Mouse (Mus musculus) limb, embryonic 10.5 days (tissue): ENCODE results near the gene Opa1. TPM values are rescaled to one million over a fixed set of nuclear protein-coding genes. Genes with fewer than 3 reads are reported as not detected.
A peak's percentile ranks its signal among the peaks of the same experiment; 100 is the strongest.

Experiments used
- DNase-seq: peaks from one replicate; pipeline ENCODE4 v3.0.0-alpha.2; 2017; ENCODE audit warnings: low spot score
- H3K27ac ChIP-seq: fragments of 300-500 bp; sonication (generic); 2 replicates; pipeline ENCODE4 v1.5.1; 2016; ENCODE audit warnings: mild to moderate bottlenecking
- H3K27me3 ChIP-seq: fragments of 300-500 bp; sonication (generic); 2 replicates; pipeline ENCODE4 v1.6.1; 2016; ENCODE audit warnings: low read depth, mild to moderate bottlenecking; ENCODE audit not compliant: poor library complexity, severe bottlenecking
- H3K36me3 ChIP-seq: fragments of 300-500 bp; sonication (generic); 2 replicates; pipeline ENCODE4 v1.6.1; 2016; ENCODE audit warnings: mild to moderate bottlenecking, moderate library complexity
- H3K4me1 ChIP-seq: fragments of 300-500 bp; sonication (generic); 2 replicates; pipeline ENCODE4 v1.6.1; 2016
- H3K4me3 ChIP-seq: fragments of 300-500 bp; sonication (generic); 2 replicates; pipeline ENCODE4 v1.5.1; 2016; ENCODE audit warnings: mild to moderate bottlenecking, moderate library complexity
- H3K9me3 ChIP-seq: fragments of 300-500 bp; sonication (generic); replicated peaks from 2 replicates; pipeline ENCODE4 v1.6.1; 2016; ENCODE audit warnings: mild to moderate bottlenecking
- WGBS: fragments of 180-500 bp; shearing (Covaris S2); methylation state at CpG from one replicate; pipeline ENCODE4 v1.1.7; 2016; 5-methylcytosine and 5-hydroxymethylcytosine counted together
- polyA plus RNA-seq: library from polyadenylated mRNA; unstranded; fragments of >200 nt; fragmentation: Nextera tagmentation; extraction: Ambion mirVana; gene quantifications from 2 replicates; pipeline ENCODE4 v1.2.1, GENCODE M21; 2016

The Opa1 gene
- 40.4 and 41.6 TPM in 2 replicates for polyA plus RNA-seq

DNA sequence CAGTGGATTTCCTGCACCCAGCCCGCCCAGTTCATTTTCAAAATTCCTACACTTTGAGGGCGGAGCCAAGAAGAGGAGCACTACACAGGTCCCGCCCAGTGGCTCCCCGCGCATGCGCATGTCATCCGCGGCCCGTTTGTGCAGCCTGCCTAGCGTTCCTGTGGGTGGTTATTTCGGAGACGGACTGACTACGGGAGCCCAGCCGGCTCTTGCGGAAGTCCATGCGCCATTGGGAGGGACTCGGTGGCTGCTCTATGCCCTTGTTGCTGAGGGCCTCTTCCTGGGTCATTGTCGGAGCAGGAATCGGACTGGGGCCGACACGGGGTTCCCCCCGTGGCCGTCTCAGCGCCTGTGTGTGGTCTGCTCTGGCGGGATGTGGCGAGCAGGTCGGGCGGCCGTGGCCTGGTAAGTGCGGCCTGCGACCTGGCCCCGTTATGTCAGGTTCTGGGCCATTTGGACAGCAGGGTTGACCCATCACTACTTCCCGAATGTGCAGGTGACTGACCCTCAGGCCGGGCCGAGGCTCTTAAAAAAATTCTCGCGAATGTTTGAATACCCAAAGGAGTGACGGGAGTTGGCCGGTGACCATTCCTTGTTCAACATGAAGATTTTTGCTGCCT is at the start of gene Opa1:
Gene Opa1, plus strand, starts transcription at position 168 of the 620 bp plus-strand sequence.
- peak; percentile 99 for DNase-seq
- H3K27ac ChIP-seq: peak within 1 kb of the TSS; percentile 89

DNA sequence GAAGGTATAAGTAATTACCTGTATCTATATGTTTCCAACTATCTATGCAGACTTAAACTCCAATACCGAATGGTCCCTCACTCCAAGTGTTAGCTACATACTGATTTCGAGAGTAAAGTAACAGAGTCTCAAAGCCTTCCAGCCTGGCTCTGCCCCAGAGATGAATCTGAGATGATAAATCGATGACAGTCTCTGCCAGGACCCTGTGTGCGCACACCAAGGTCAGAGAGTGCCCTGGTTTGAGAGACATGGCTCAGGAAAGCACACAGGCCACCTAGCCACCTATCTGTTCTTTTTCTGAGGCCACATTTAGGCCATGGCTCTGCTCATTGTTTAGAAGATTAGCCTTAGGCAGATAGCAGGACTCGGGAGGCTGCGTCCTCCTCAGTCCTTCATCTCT is 45.5 kb upstream of the Opa1 start:
- no peaks in the 10 kb centered on the region for H3K9me3 ChIP-seq
- 83% methylated on average over 6 of the region's 6 CpGs for WGBS
- no peaks in the 10 kb centered on the region for H3K36me3 ChIP-seq
- H3K4me1 ChIP-seq: no peaks in the 10 kb centered on the region
- no peak overlapping the region for H3K4me3 ChIP-seq
- DNase-seq: no peak
- no peaks in the 10 kb centered on the region for H3K27me3 ChIP-seq
- H3K27ac ChIP-seq: no peak overlapping the region

More for the DNA sequence above, at the start of gene Opa1:
- no peaks in the 10 kb centered on the region for H3K27me3 ChIP-seq
- H3K4me1 ChIP-seq: peaks cover 10% of the 10 kb centered on the region
- H3K9me3 ChIP-seq: no peaks in the 10 kb centered on the region
- no peaks in the 10 kb centered on the region for H3K36me3 ChIP-seq
- under 1% methylated on average over 39 of the region's 39 CpGs for WGBS
- H3K4me3 ChIP-seq: peak within 1 kb of the TSS; percentile 79

- no peaks in the 10 kb centered on the region for H3K4me1 ChIP-seq
- H3K9me3 ChIP-seq: no peaks in the 10 kb centered on the region
- no peak for DNase-seq
- H3K4me3 ChIP-seq: no peak overlapping the region
- 91% methylated on average over 4 of the region's 4 CpGs for WGBS
- no peak overlapping the region for H3K27ac ChIP-seq
- H3K27me3 ChIP-seq: no peaks in the 10 kb centered on the region
- H3K36me3 ChIP-seq: no peaks in the 10 kb centered on the region
These were observed 43.3 kb upstream of the Opa1 start for GRCm38 (mm10) chr16:29535866-29536265.

DNA sequence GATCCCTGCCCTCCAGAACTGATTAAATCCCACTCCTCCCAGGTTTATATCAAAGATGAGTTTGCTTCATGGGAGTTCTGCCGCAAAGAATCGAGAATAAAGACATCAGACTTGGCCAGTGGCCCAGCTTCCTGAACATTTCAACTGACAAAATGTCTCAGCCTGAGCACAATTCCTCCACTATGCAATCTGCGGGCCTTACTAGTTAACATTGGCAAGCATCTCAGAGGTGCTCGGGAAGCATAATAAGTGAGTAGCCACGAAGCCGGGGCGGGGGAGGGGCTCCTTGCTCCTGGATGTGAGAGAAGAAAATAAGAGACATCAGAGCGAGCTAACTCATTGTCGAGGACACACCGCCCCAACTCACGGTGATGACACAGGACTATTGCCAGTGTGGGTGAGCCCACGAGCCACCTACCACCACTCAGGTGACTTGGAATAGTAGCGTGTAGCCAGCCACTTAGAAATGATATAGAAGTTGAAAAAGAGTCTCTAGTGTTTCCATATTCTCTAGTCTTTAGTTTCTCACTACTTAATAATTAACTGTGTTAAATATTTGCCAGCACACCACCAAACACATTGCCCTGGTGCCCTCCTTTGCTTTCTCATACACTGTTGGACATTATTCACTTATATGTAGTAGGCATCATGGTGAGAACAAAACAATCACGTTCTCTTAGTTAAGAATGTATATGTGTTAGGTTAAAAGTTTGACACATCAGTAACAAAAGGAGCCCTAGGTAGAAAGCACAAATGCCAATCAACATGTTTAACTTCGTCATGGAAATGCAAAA is 42.5 kb upstream of the Opa1 start:
- no peaks in the 10 kb centered on the region for H3K4me1 ChIP-seq
- no peak overlapping the region for H3K4me3 ChIP-seq
- no peaks in the 10 kb centered on the region for H3K9me3 ChIP-seq
- no peak overlapping the region for H3K27ac ChIP-seq
- WGBS: 87% methylated on average over 15 of the region's 15 CpGs
- H3K27me3 ChIP-seq: no peaks in the 10 kb centered on the region
- no peaks in the 10 kb centered on the region for H3K36me3 ChIP-seq
- DNase-seq: no peak

DNA sequence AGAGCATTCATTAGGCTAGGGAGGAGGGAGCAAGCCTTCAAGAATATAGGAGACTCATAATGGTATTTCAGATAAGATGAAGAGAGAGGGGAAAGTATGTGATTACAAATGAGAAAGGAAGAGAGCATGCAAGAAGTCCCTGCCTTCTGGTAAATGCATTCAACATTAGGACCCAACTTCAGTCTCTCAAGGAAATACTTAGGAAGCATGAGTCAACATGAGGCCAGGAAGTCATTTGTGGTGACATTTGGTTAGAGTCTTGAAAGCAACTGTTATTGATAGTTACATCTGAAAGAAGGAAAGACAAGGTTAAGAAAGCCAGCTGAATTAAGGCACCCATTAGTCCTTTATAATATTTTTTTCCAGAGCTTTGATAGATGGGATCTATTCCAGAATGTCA is 39.2 kb upstream of the Opa1 start:
- no peak for DNase-seq
- Histone ChIP-seq H3K27ac (no peak overlapping the region), H3K36me3 (no peaks in the 10 kb centered on the region), H3K4me1 (no peaks in the 10 kb centered on the region), H3K4me3 (no peak overlapping the region), H3K27me3 (no peaks in the 10 kb centered on the region), H3K9me3 (no peaks in the 10 kb centered on the region)

DNA sequence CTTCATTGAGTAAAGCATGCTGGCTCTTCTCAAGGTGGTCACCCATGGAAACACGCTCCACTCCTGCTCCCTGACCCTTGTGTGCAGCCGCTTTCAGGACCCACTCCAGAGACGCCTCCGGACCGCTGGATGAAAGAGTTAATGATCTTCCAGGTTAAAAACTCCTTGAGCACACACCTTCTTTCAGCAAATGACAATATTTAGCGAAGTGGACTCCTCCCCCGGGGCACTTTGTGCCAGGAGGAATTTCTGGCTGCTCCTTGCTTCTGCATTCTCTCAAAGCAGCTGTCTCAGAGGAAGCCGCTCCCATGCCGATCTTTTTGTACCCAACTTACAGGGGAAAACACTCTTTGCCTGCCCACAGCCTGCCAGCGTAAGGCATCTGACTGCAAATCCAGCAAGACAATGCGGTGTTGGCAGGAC is 37.9 kb upstream of the Opa1 start:
- Histone ChIP-seq H3K4me1 (no peaks in the 10 kb centered on the region), H3K4me3 (no peak overlapping the region), H3K9me3 (no peaks in the 10 kb centered on the region), H3K27me3 (no peaks in the 10 kb centered on the region), H3K36me3 (no peaks in the 10 kb centered on the region), H3K27ac (no peak overlapping the region)
- 84% methylated on average over 11 of the region's 11 CpGs for WGBS
- no peak for DNase-seq

DNA sequence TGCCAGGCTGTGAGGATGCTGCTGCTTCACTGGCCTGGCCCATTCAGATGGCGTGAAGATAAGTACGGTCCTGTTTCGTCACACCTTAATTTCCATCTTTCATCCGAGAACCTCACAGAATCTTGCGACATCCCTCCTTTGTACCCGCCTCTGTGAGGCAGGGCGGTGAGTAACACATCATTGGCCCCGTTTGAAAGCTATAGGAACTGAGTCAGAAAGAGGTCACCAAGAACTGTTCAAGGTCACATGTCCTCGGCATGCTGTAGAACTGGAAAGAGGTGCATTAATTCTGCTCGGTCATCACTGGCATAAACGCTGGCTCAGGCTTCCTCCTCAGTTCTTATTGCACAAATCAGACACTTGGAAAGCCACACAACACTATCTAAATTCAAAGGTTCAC is 34.3 kb upstream of the Opa1 start, which contains the start of gene Atp13a4:
Gene Atp13a4, minus strand, starts transcription at position 36 of the 400 bp plus-strand sequence.
- 80% methylated on average over 11 of the region's 11 CpGs for WGBS
- no peak for DNase-seq
- Histone ChIP-seq H3K27ac (no peak within 1 kb of the TSS), H3K36me3 (no peaks in the 10 kb centered on the region), H3K9me3 (no peaks in the 10 kb centered on the region), H3K4me3 (no peak within 1 kb of the TSS), H3K27me3 (no peaks in the 10 kb centered on the region), H3K4me1 (no peaks in the 10 kb centered on the region)

- no peak overlapping the region for H3K4me3 ChIP-seq
- no peaks in the 10 kb centered on the region for H3K36me3 ChIP-seq
- H3K27ac ChIP-seq: no peak overlapping the region
- no peaks in the 10 kb centered on the region for H3K4me1 ChIP-seq
- 83% methylated on average over 5 of the region's 5 CpGs for WGBS
- no peaks in the 10 kb centered on the region for H3K27me3 ChIP-seq
- H3K9me3 ChIP-seq: no peaks in the 10 kb centered on the region
- no peak for DNase-seq
These were observed 19.5 kb upstream of the Opa1 start for GRCm38 (mm10) chr16:29559667-29560066.

DNA sequence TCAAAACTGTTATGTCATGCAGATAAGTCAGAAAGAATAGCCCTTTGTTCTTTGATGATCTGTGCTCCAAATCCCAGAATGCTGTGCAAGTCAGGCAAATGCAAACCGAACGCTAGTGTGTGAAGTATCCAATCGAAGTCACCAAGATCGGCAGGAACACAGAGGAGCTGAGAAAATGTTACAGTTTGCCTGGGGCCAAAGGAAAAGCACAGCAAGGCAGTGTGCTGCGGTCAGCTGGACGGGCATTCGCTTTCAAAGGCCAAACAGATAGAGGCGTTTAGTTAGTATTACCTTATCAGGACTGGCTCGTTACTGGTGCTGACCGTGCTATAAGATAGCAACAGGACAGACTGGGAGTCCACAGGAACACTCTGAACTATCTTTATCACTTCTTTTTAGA is 18.7 kb upstream of the Opa1 start:
- DNase-seq: no peak
- Histone ChIP-seq H3K27me3 (no peaks in the 10 kb centered on the region), H3K9me3 (no peaks in the 10 kb centered on the region), H3K4me3 (no peak overlapping the region), H3K36me3 (no peaks in the 10 kb centered on the region), H3K4me1 (no peaks in the 10 kb centered on the region), H3K27ac (no peak overlapping the region)
- WGBS: 67% methylated on average over 10 of the region's 10 CpGs

GRCm38 (mm10) chr16:29560869-29561268 is 18.3 kb upstream of the Opa1 start:
- Histone ChIP-seq H3K9me3 (no peaks in the 10 kb centered on the region), H3K27me3 (no peaks in the 10 kb centered on the region), H3K4me1 (no peaks in the 10 kb centered on the region), H3K36me3 (no peaks in the 10 kb centered on the region), H3K4me3 (no peak overlapping the region), H3K27ac (no peak overlapping the region)
- DNase-seq: no peak
- 12% methylated on average over 7 of the region's 7 CpGs for WGBS

DNA sequence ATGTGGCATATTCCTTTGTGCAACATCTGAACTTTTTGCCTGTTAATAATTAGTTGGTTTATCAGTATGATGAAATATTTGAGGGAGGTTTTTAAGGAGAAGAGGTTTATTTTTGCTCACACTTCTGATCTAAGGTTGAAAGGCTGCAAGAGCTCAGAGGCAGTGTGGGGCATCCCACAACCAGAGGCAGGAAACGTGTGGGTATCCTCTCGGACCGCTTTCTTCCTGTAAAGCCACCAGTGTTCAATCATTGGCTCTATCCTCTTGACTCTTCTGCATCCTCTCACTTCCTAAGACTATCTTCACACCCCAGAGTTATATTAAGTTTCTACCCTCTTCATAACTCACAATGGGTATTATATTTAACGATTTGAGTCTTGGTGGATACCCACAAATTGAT is 5.1 kb upstream of the Opa1 start:
- H3K36me3 ChIP-seq: no peaks in the 10 kb centered on the region
- DNase-seq: no peak
- WGBS: 76% methylated on average over 4 of the region's 4 CpGs

GRCm38 (mm10) chr16:29575620-29576019 is 3.5 kb upstream of the Opa1 start:
- H3K27me3 ChIP-seq: no peaks in the 10 kb centered on the region
- peaks cover 9% of the 10 kb centered on the region for H3K4me1 ChIP-seq
- H3K9me3 ChIP-seq: no peaks in the 10 kb centered on the region
- no peaks in the 10 kb centered on the region for H3K36me3 ChIP-seq
- H3K4me3 ChIP-seq: no peak overlapping the region
- 15% methylated on average over 5 of the region's 5 CpGs for WGBS
- DNase-seq: no peak
- no peak overlapping the region for H3K27ac ChIP-seq

More for the DNA sequence above, 5.1 kb upstream of the Opa1 start:
- Histone ChIP-seq H3K27me3 (no peaks in the 10 kb centered on the region), H3K9me3 (no peaks in the 10 kb centered on the region), H3K4me3 (no peak overlapping the region), H3K4me1 (no peaks in the 10 kb centered on the region), H3K27ac (no peak overlapping the region)

GRCm38 (mm10) chr16:29579787-29580176 is 648 bp downstream of the Opa1 start:
- Histone ChIP-seq H3K9me3 (no peaks in the 10 kb centered on the region), H3K27me3 (no peaks in the 10 kb centered on the region), H3K27ac (peak overlapping the region; percentile 89), H3K36me3 (peaks cover 2% of the 10 kb centered on the region; the same call in 1 of the 2 replicates), H3K4me1 (peaks cover 10% of the 10 kb centered on the region), H3K4me3 (peak overlapping the region; percentile 79)
- 10% methylated on average over 12 of the region's 12 CpGs for WGBS
- no peak for DNase-seq
